ENCODE assay signal across 8 mouse cellular contexts in the genomic region with DNA sequence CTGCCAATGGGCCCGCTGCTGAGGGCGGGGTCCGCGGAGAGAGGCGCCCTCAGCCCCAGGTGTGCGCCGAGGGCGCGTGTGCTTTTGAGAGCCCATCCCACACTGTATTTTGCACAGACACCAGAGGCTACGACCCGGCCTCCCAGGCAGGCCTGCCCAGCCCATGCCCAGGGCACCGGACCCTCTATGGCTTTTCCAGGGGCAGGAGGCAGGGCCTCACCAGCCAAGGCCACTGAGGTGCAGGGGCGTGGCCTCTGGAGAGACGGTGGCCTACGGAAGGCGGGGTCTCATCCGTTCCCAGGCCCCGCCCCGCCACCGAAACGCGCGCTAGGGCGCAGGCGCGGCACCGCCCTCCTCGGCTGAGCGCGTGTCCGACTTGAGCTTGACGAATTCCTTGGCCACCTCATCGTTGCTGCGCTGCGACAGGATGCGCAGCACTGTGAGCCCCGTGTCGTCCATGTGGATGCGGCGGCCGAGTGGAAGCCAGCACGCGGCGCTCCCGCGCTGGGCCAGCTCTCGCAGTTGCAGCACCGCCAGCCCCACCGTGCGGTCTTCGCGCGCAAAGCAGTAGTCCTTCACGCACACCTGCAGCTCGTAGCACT. TPM values are rescaled to one million over a fixed set of nuclear protein-coding genes. Genes with fewer than 3 reads are reported as not detected.
DNase-seq lines count a peak whose midpoint lies in the region; ATAC-seq and TF ChIP-seq lines count a peak whose summit lies in the region.

No protein-coding gene starts in this region.

- H3K36me3 ChIP-seq in C2C12 (ENCODE audit: control insufficient read depth, insufficient read depth), result peaks cover 17% of the 10 kb centered on the region
- peaks cover 13% of the 10 kb centered on the region; the same call in 1 of the 2 replicates for H3K36me3 ChIP-seq in heart, embryonic 15.5 days
- H3K36me3 ChIP-seq in liver, embryonic 14.5 days (replicated peaks; ENCODE audit: control insufficient read depth, insufficient read depth, low read depth), result peaks cover 3% of the 10 kb centered on the region
- H3K36me3 ChIP-seq in neural tube, embryonic 11.5 days (ENCODE audit: control insufficient read depth, insufficient read depth, low read length), result peaks cover 2% of the 10 kb centered on the region; the same call in 1 of the 2 replicates
- no peaks in the 10 kb centered on the region for H3K36me3 ChIP-seq in stomach, postnatal 0 days (ENCODE audit: control insufficient read depth, insufficient read depth, low read length)

- peaks cover 33% of the 10 kb centered on the region for H3K4me1 ChIP-seq in heart, embryonic 15.5 days (replicated peaks)
- H3K4me1 ChIP-seq in liver, embryonic 14.5 days (replicated peaks; ENCODE audit: control insufficient read depth in 2 of 2, insufficient read depth in 2 of 2, low read length in 1 of 2), result peaks cover 7 to 14% of the 10 kb centered on the region in 2 experiments
- H3K4me1 ChIP-seq in neural tube, embryonic 11.5 days (ENCODE audit: control insufficient read depth, insufficient read depth, low read length), result peaks cover 9% of the 10 kb centered on the region
- H3K4me1 ChIP-seq in stomach, postnatal 0 days (replicated peaks; ENCODE audit: control insufficient read depth, insufficient read depth), result peaks cover 8% of the 10 kb centered on the region; the same call in 1 of the 2 replicates

- peak overlapping the region; percentile 63 for H3K9ac ChIP-seq in heart, embryonic 15.5 days
- peak overlapping the region; percentile 34 for H3K9ac ChIP-seq in liver, embryonic 14.5 days (replicated peaks)
- H3K9ac ChIP-seq in neural tube, embryonic 11.5 days (ENCODE audit: low read length), result peak overlapping the region; percentile 62
- peak overlapping the region; percentile 75 for H3K9ac ChIP-seq in stomach, postnatal 0 days (ENCODE audit: low read length)

- H3K9me3 ChIP-seq in heart, embryonic 15.5 days (replicated peaks), result peaks cover 7% of the 10 kb centered on the region; the same call in 1 of the 2 replicates
- no peaks in the 10 kb centered on the region for H3K9me3 ChIP-seq in liver, embryonic 14.5 days (ENCODE audit: control insufficient read depth, low read length)
- H3K9me3 ChIP-seq in neural tube, embryonic 11.5 days (ENCODE audit: control insufficient read depth, low read length), result peaks cover 7% of the 10 kb centered on the region
- H3K9me3 ChIP-seq in stomach, postnatal 0 days (ENCODE audit: control insufficient read depth, low read length), result no peaks in the 10 kb centered on the region; the same call in 1 of the 2 replicates

- H3K27ac ChIP-seq in heart, embryonic 15.5 days, result peak overlapping the region; percentile 80
- no peak overlapping the region for H3K27ac ChIP-seq in liver, embryonic 14.5 days
- H3K27ac ChIP-seq in neural tube, embryonic 11.5 days (ENCODE audit: low read depth, low read length), result no peak overlapping the region
- H3K27ac ChIP-seq in stomach, postnatal 0 days (replicated peaks), result peak overlapping the region; percentile 65

- WGBS in heart, embryonic 15.5 days, result 1% methylated on average over 55 of the region's 55 CpGs
- under 1% methylated on average over 54 of the region's 55 CpGs for WGBS in liver, embryonic 14.5 days (ENCODE audit: insufficient replicate concordance)
- under 1% methylated on average over 53 of the region's 55 CpGs for WGBS in neural tube, embryonic 11.5 days
- under 1% methylated on average over 47 of the region's 55 CpGs for WGBS in stomach, postnatal 0 days

- peak; percentile 60 for DNase-seq in c-Kit-negative CD71-positive TER-119-positive erythroid progenitor cells, embryonic 14.5 days (ENCODE audit: low read depth, low spot score)
- DNase-seq in fibroblast of lung, adult 2 months (ENCODE audit: low read depth), result peak; percentile 65
- DNase-seq in kidney, postnatal 25 days, result peak; percentile 93 to 94
- DNase-seq in liver, embryonic 14.5 days (ENCODE audit: low read depth in 3 of 3, low spot score in 3 of 3), result peak; percentile 69 to 74 (median 70)
- DNase-seq in neural tube, embryonic 11.5 days (ENCODE audit: low spot score), result peak; percentile 97
- peak; percentile 93 for DNase-seq in stomach, postnatal 0 days (ENCODE audit: low spot score)

- peak; percentile 21 for TF ChIP-seq CTCF in C2C12 (IDR thresholded peaks at IDR 0.05; ENCODE audit: control insufficient read depth, insufficient read depth, insufficient read length)
- TF ChIP-seq CTCF in liver, embryonic 14.5 days (IDR thresholded peaks at IDR 0.05; ENCODE audit: low read depth), result peak; percentile 48
- TF ChIP-seq CTCF in stomach, postnatal 0 days (IDR thresholded peaks at IDR 0.05; ENCODE audit: low read depth), result peak; percentile 67

- H3K4me3 ChIP-seq in C2C12 (ENCODE audit: insufficient read depth, poor library complexity, severe bottlenecking), result peak overlapping the region; percentile 18
- H3K4me3 ChIP-seq in heart, embryonic 15.5 days, result peak overlapping the region; percentile 57
- H3K4me3 ChIP-seq in liver, embryonic 14.5 days (ENCODE audit: insufficient read depth in 1 of 2, low read depth in 2 of 2, low read length in 2 of 2), result peak overlapping the region; percentile 40 to 53
- peak overlapping the region; percentile 43 for H3K4me3 ChIP-seq in neural tube, embryonic 11.5 days (ENCODE audit: low read depth, low read length)
- peak overlapping the region; percentile 53 for H3K4me3 ChIP-seq in stomach, postnatal 0 days (ENCODE audit: low read depth, low read length)

- ATAC-seq in heart, embryonic 15.5 days (replicated peaks; ENCODE audit: insufficient number of reproducible peaks, insufficient read depth, low FRiP score, low read depth), result peak; percentile 81
- peak; percentile 79 for ATAC-seq in liver, embryonic 14.5 days (ENCODE audit: insufficient read depth)
- ATAC-seq in neural tube, embryonic 11.5 days (ENCODE audit: insufficient read depth, low FRiP score, low TSS enrichment), result peak; percentile 89
- peak; percentile 84 for ATAC-seq in stomach, postnatal 0 days (ENCODE audit: low FRiP score, low TSS enrichment)

- peak overlapping the region; percentile 95 for H3K4me2 ChIP-seq in heart, embryonic 15.5 days
- peak overlapping the region; percentile 80 for H3K4me2 ChIP-seq in liver, embryonic 14.5 days (ENCODE audit: low read depth)
- H3K4me2 ChIP-seq in neural tube, embryonic 11.5 days (ENCODE audit: low read depth), result peak overlapping the region; percentile 85
- peak overlapping the region; percentile 95 for H3K4me2 ChIP-seq in stomach, postnatal 0 days (replicated peaks; ENCODE audit: low read depth)

- no peaks in the 10 kb centered on the region for H3K79me3 ChIP-seq in C2C12 (ENCODE audit: low read depth)

- peak overlapping the region; percentile 79 for H3ac ChIP-seq in C2C12 (ENCODE audit: control insufficient read depth, insufficient read length, low read depth)

- H3K27me3 ChIP-seq in C2C12 (ENCODE audit: control insufficient read depth, insufficient read depth, insufficient read length), result no peaks in the 10 kb centered on the region
- H3K27me3 ChIP-seq in heart, embryonic 15.5 days, result peaks cover 40% of the 10 kb centered on the region
- H3K27me3 ChIP-seq in liver, embryonic 14.5 days (ENCODE audit: control insufficient read depth, insufficient read depth, low read length), result peaks cover 26% of the 10 kb centered on the region
- peaks cover 21% of the 10 kb centered on the region for H3K27me3 ChIP-seq in neural tube, embryonic 11.5 days (ENCODE audit: control insufficient read depth, insufficient read depth, low read length)
- no peaks in the 10 kb centered on the region for H3K27me3 ChIP-seq in stomach, postnatal 0 days (ENCODE audit: control insufficient read depth, insufficient read depth, low read length)

- TF ChIP-seq EP300 in liver, embryonic 14.5 days (IDR thresholded peaks at IDR 0.05; ENCODE audit: low read depth), result no peak
- no peak for TF ChIP-seq EP300 in stomach, postnatal 0 days (optimal IDR thresholded peaks at IDR 0.05)

- H3K79me2 ChIP-seq in C2C12 (ENCODE audit: control insufficient read depth, insufficient read depth), result no peaks in the 10 kb centered on the region

RNA-seq across cellular contexts. Expression of a gene that starts 18.4 kb away (rescaled TPM):
- polyA plus RNA-seq in C2C12 (2012; fragmentation: generic; extraction: Trizol), result 72.3 TPM
- 50.4 and 64.5 TPM in 2 replicates for polyA plus RNA-seq in heart, embryonic 15.5 days (2015; fragmentation: Nextera tagmentation; extraction: Ambion mirVana)
- polyA plus RNA-seq in liver, embryonic 14.5 days (2012; rRNA removed), result 30.9 and 31.4 TPM in 2 replicates
- polyA plus RNA-seq in liver, embryonic 14.5 days (2014; fragmentation: Nextera tagmentation; extraction: Ambion mirVana), result 20.5 and 20.7 TPM in 2 replicates
- polyA plus RNA-seq in neural tube, embryonic 11.5 days (2014; fragmentation: Nextera tagmentation; extraction: Ambion mirVana), result 54.5 and 57.4 TPM in 2 replicates
- polyA plus RNA-seq in stomach, postnatal 0 days (2015; fragmentation: Nextera tagmentation; extraction: Ambion mirVana), result 40.3 and 41.1 TPM in 2 replicates

RNA-seq across cellular contexts. Expression of a gene that starts 31.7 kb away (rescaled TPM):
- polyA plus RNA-seq in C2C12 (2012; fragmentation: generic; extraction: Trizol), result 2.4 TPM
- 2.1 and 3.1 TPM in 2 replicates for polyA plus RNA-seq in heart, embryonic 15.5 days (2015; fragmentation: Nextera tagmentation; extraction: Ambion mirVana)
- polyA plus RNA-seq in liver, embryonic 14.5 days (2012; rRNA removed), result 1.1 TPM in 2 replicates
- polyA plus RNA-seq in liver, embryonic 14.5 days (2014; fragmentation: Nextera tagmentation; extraction: Ambion mirVana), result 0.56 and 0.99 TPM in 2 replicates
- polyA plus RNA-seq in neural tube, embryonic 11.5 days (2014; fragmentation: Nextera tagmentation; extraction: Ambion mirVana), result 3.6 and 4.2 TPM in 2 replicates
- 0.99 and 1.4 TPM in 2 replicates for polyA plus RNA-seq in stomach, postnatal 0 days (2015; fragmentation: Nextera tagmentation; extraction: Ambion mirVana)

RNA-seq across cellular contexts. Expression of a gene that starts 37.2 kb away (rescaled TPM):
- 231 TPM for polyA plus RNA-seq in C2C12 (2012; fragmentation: generic; extraction: Trizol)
- polyA plus RNA-seq in heart, embryonic 15.5 days (2015; fragmentation: Nextera tagmentation; extraction: Ambion mirVana), result 159 and 171 TPM in 2 replicates
- polyA plus RNA-seq in liver, embryonic 14.5 days (2012; rRNA removed), result 45.6 and 58.5 TPM in 2 replicates
- 104 and 105 TPM in 2 replicates for polyA plus RNA-seq in liver, embryonic 14.5 days (2014; fragmentation: Nextera tagmentation; extraction: Ambion mirVana)
- 212 and 216 TPM in 2 replicates for polyA plus RNA-seq in neural tube, embryonic 11.5 days (2014; fragmentation: Nextera tagmentation; extraction: Ambion mirVana)
- polyA plus RNA-seq in stomach, postnatal 0 days (2015; fragmentation: Nextera tagmentation; extraction: Ambion mirVana), result 221 and 223 TPM in 2 replicates

RNA-seq across cellular contexts. Expression of a gene that starts 42.4 kb away (rescaled TPM):
- polyA plus RNA-seq in C2C12 (2012; fragmentation: generic; extraction: Trizol), result 1.5 TPM
- 0.49 and 0.75 TPM in 2 replicates for polyA plus RNA-seq in heart, embryonic 15.5 days (2015; fragmentation: Nextera tagmentation; extraction: Ambion mirVana)
- 0.13 and 0.15 TPM in 2 replicates for polyA plus RNA-seq in liver, embryonic 14.5 days (2012; rRNA removed)
- 0.18 and 0.34 TPM in 2 replicates for polyA plus RNA-seq in liver, embryonic 14.5 days (2014; fragmentation: Nextera tagmentation; extraction: Ambion mirVana)
- polyA plus RNA-seq in neural tube, embryonic 11.5 days (2014; fragmentation: Nextera tagmentation; extraction: Ambion mirVana), result 6.5 and 7.7 TPM in 2 replicates
- polyA plus RNA-seq in stomach, postnatal 0 days (2015; fragmentation: Nextera tagmentation; extraction: Ambion mirVana), result 0.46 and 0.52 TPM in 2 replicates

RNA-seq across cellular contexts. Expression of a gene that starts 46.9 kb away (rescaled TPM):
- polyA plus RNA-seq in C2C12 (2012; fragmentation: generic; extraction: Trizol), result 1.2 TPM
- polyA plus RNA-seq in heart, embryonic 15.5 days (2015; fragmentation: Nextera tagmentation; extraction: Ambion mirVana), result 6.9 and 11.4 TPM in 2 replicates
- 3.8 and 4.0 TPM in 2 replicates for polyA plus RNA-seq in liver, embryonic 14.5 days (2012; rRNA removed)
- polyA plus RNA-seq in liver, embryonic 14.5 days (2014; fragmentation: Nextera tagmentation; extraction: Ambion mirVana), result 3.0 and 3.1 TPM in 2 replicates
- 1.6 and 2.0 TPM in 2 replicates for polyA plus RNA-seq in neural tube, embryonic 11.5 days (2014; fragmentation: Nextera tagmentation; extraction: Ambion mirVana)
- polyA plus RNA-seq in stomach, postnatal 0 days (2015; fragmentation: Nextera tagmentation; extraction: Ambion mirVana), result 4.6 and 5.4 TPM in 2 replicates

Comparison
In these comparisons a context has a peak if more than half of its experiments do, and no peak if none do; other contexts are left out.
1. H3K27ac ChIP-seq: peak in heart, embryonic 15.5 days (single experiment) and stomach, postnatal 0 days (single experiment); none in liver, embryonic 14.5 days (single experiment) and neural tube, embryonic 11.5 days (single experiment).
2. Peak in every context shown above with its lines, with median percentiles within 50 percentile points of each other: H3K4me3 ChIP-seq, CTCF ChIP-seq, DNase-seq, ATAC-seq, H3K4me2 ChIP-seq and H3K9ac ChIP-seq.